Mouse (Mus musculus) intestine, embryonic 15.5 days (tissue): ENCODE measurements at regions not wholly inside any gene's neighbourhood (a gene's known extent, or its start where the extent isn't known, plus 50 kb on each side); places are given as distances from the start of the nearest gene placed in this dataset.
"Not testable (repeated sequence)": the region's sequence is repeated elsewhere in the genome, so short reads cannot be mapped to it uniquely, and the experiment has no call there.

Source experiments
- ATAC-seq: fragments of 200-750 bp; cut with Nextera tagmentation; 2 replicates; pipeline ENCODE4 v1.8.0; 2017; ENCODE audit warnings: moderate TSS enrichment, moderate library complexity
- H3K27ac ChIP-seq: fragments of 300-500 bp; sonication (generic); 2 replicates; pipeline ENCODE4 v1.5.1; 2015; ENCODE audit warnings: mild to moderate bottlenecking, inconsistent platforms
- H3K27me3 ChIP-seq: fragments of 300-500 bp; sonication (generic); replicated peaks from 2 replicates; pipeline ENCODE4 v1.6.1; 2015; ENCODE audit warnings: inconsistent platforms
- H3K36me3 ChIP-seq: fragments of 300-500 bp; sonication (generic); 2 replicates; pipeline ENCODE4 v1.6.1; 2015; ENCODE audit warnings: inconsistent platforms
- H3K4me1 ChIP-seq: fragments of 300-500 bp; sonication (generic); replicated peaks from 2 replicates; pipeline ENCODE4 v1.6.1; 2015; ENCODE audit warnings: inconsistent platforms
- H3K4me2 ChIP-seq: fragments of 300-500 bp; sonication (generic); replicated peaks from 2 replicates; pipeline ENCODE4 v1.6.1; 2015; ENCODE audit warnings: mild to moderate bottlenecking, inconsistent platforms
- H3K4me3 ChIP-seq: fragments of 300-500 bp; sonication (generic); replicated peaks from 2 replicates; pipeline ENCODE4 v1.5.1; 2015; ENCODE audit warnings: inconsistent platforms
- H3K9ac ChIP-seq: fragments of 300-500 bp; sonication (generic); 2 replicates; pipeline ENCODE4 v1.6.1; 2015; ENCODE audit warnings: inconsistent platforms
- H3K9me3 ChIP-seq: fragments of 300-500 bp; sonication (generic); 2 replicates; pipeline ENCODE4 v1.6.1; 2016; ENCODE audit warnings: inconsistent platforms
- WGBS: fragments of 180-500 bp; shearing (Covaris S2); methylation state at CpG from one replicate; pipeline ENCODE4 v1.1.7; 2015; 5-methylcytosine and 5-hydroxymethylcytosine counted together

GRCm38 (mm10) chr10:117564118-117565040, 64.9 kb upstream of the Cpm start:
- WGBS = 43% methylated on average over 12 of the region's 12 CpGs
- no peak overlapping the region for H3K9ac ChIP-seq
- no peak overlapping the region for H3K4me2 ChIP-seq
- no peak overlapping the region for H3K27ac ChIP-seq
- H3K4me1 ChIP-seq = 0 out of 2 replicates have a peak, but pooled peaks cover 3% of the 10 kb centered on the region
- no peaks in the 10 kb centered on the region for H3K9me3 ChIP-seq
- no peaks in the 10 kb centered on the region for H3K27me3 ChIP-seq
- ATAC-seq = no peak
- H3K36me3 ChIP-seq = no peaks in the 10 kb centered on the region
- no peak overlapping the region for H3K4me3 ChIP-seq

- Histone ChIP-seq H3K4me3 (no peak overlapping the region), H3K9ac (no peak overlapping the region)
- WGBS = 54% methylated on average over 8 of the region's 8 CpGs
Observed at GRCm38 (mm10) chr10:117563429-117564117, 65.7 kb upstream of the Cpm start.

GRCm38 (mm10) chr10:117562850-117563248, 66.5 kb upstream of the Cpm start:
- H3K4me2 ChIP-seq, H3K4me3 ChIP-seq, H3K9ac ChIP-seq, H3K27ac ChIP-seq, H3K27me3 ChIP-seq, H3K9me3 ChIP-seq, H3K36me3 ChIP-seq, H3K4me1 ChIP-seq: not testable (repeated sequence)
- ATAC-seq = 0 out of 2 replicates have a peak, but pooled peaks have one; percentile 7
- WGBS = 74% methylated on average over 3 of the region's 3 CpGs

More at GRCm38 (mm10) chr10:117563429-117564117, 65.7 kb upstream of the Cpm start:
- no peaks in the 10 kb centered on the region for H3K36me3 ChIP-seq
- no peak overlapping the region for H3K27ac ChIP-seq
- no peak for ATAC-seq
- H3K27me3 ChIP-seq = no peaks in the 10 kb centered on the region
- no peaks in the 10 kb centered on the region for H3K9me3 ChIP-seq
- no peak overlapping the region for H3K4me2 ChIP-seq
- H3K4me1 ChIP-seq = 0 out of 2 replicates have a peak, but pooled peaks cover 3% of the 10 kb centered on the region

GRCm38 (mm10) chr10:117561909-117562849, 67.1 kb upstream of the Cpm start:
- peak; percentile 24; the same call in 1 of the 2 replicates for ATAC-seq
- H3K27ac ChIP-seq = no peak overlapping the region
- 80% methylated on average over 13 of the region's 13 CpGs for WGBS

GRCm38 (mm10) chr10:117561279-117561820, 68.0 kb upstream of the Cpm start:
- Histone ChIP-seq H3K9me3 (no peaks in the 10 kb centered on the region), H3K4me2 (no peak overlapping the region), H3K4me3 (no peak overlapping the region), H3K9ac (no peak overlapping the region), H3K27ac (no peak overlapping the region), H3K27me3 (no peaks in the 10 kb centered on the region), H3K36me3 (no peaks in the 10 kb centered on the region), H3K4me1 (0 out of 2 replicates have a peak, but pooled peaks cover 3% of the 10 kb centered on the region)
- 80% methylated on average over 5 of the region's 5 CpGs for WGBS
- ATAC-seq = no peak

More at GRCm38 (mm10) chr10:117561909-117562849, 67.1 kb upstream of the Cpm start:
- Histone ChIP-seq H3K9ac (no peak overlapping the region), H3K4me2 (no peak overlapping the region), H3K9me3 (no peaks in the 10 kb centered on the region), H3K36me3 (no peaks in the 10 kb centered on the region), H3K4me3 (no peak overlapping the region), H3K27me3 (no peaks in the 10 kb centered on the region), H3K4me1 (0 out of 2 replicates have a peak, but pooled peaks cover 3% of the 10 kb centered on the region)

- WGBS = 53% methylated on average over 9 of the region's 9 CpGs
- H3K9ac ChIP-seq = no peak overlapping the region
- no peak for ATAC-seq
- no peaks in the 10 kb centered on the region for H3K27me3 ChIP-seq
- H3K4me3 ChIP-seq = no peak overlapping the region
- H3K36me3 ChIP-seq = no peaks in the 10 kb centered on the region
- no peak overlapping the region for H3K4me2 ChIP-seq
- 0 out of 2 replicates have a peak, but pooled peaks cover 3% of the 10 kb centered on the region for H3K4me1 ChIP-seq
- H3K9me3 ChIP-seq = no peaks in the 10 kb centered on the region
- H3K27ac ChIP-seq = no peak overlapping the region
Observed at GRCm38 (mm10) chr10:117560396-117561278, 68.7 kb upstream of the Cpm start.

GRCm38 (mm10) chr10:117559615-117560395, 69.5 kb upstream of the Cpm start:
- no peak overlapping the region for H3K27ac ChIP-seq
- H3K4me2 ChIP-seq = no peak overlapping the region
- WGBS = 49% methylated on average over 17 of the region's 17 CpGs
- H3K4me3 ChIP-seq = no peak overlapping the region
- H3K27me3 ChIP-seq = no peaks in the 10 kb centered on the region
- H3K9me3 ChIP-seq = no peaks in the 10 kb centered on the region
- no peaks in the 10 kb centered on the region for H3K36me3 ChIP-seq
- ATAC-seq = no peak
- H3K4me1 ChIP-seq = 0 out of 2 replicates have a peak, but pooled peaks cover 3% of the 10 kb centered on the region
- no peak overlapping the region for H3K9ac ChIP-seq

GRCm38 (mm10) chr10:117558891-117559614, 70.2 kb upstream of the Cpm start:
- Histone ChIP-seq H3K4me1 (0 out of 2 replicates have a peak, but pooled peaks cover 3% of the 10 kb centered on the region), H3K27ac (no peak overlapping the region), H3K9me3 (no peaks in the 10 kb centered on the region), H3K9ac (no peak overlapping the region), H3K4me3 (no peak overlapping the region), H3K27me3 (no peaks in the 10 kb centered on the region), H3K4me2 (no peak overlapping the region), H3K36me3 (no peaks in the 10 kb centered on the region)
- 82% methylated on average over 24 of the region's 24 CpGs for WGBS
- no peak for ATAC-seq

GRCm38 (mm10) chr10:117558292-117558800, 71.0 kb upstream of the Cpm start:
- Histone ChIP-seq H3K27ac (no peak overlapping the region), H3K9me3 (no peaks in the 10 kb centered on the region), H3K4me2 (no peak overlapping the region), H3K4me3 (no peak overlapping the region), H3K36me3 (no peaks in the 10 kb centered on the region), H3K27me3 (no peaks in the 10 kb centered on the region), H3K9ac (no peak overlapping the region), H3K4me1 (0 out of 2 replicates have a peak, but pooled peaks cover 3% of the 10 kb centered on the region)
- 86% methylated on average over 5 of the region's 5 CpGs for WGBS
- no peak for ATAC-seq

GRCm38 (mm10) chr10:117557666-117558065, 71.6 kb upstream of the Cpm start:
- WGBS = 94% methylated on average over 1 of the region's 1 CpGs
- ATAC-seq = no peak
- H3K27ac ChIP-seq = no peak overlapping the region
- no peaks in the 10 kb centered on the region for H3K27me3 ChIP-seq
- H3K4me1 ChIP-seq = 0 out of 2 replicates have a peak, but pooled peaks cover 3% of the 10 kb centered on the region
- H3K9me3 ChIP-seq = no peaks in the 10 kb centered on the region
- no peak overlapping the region for H3K4me3 ChIP-seq
- H3K36me3 ChIP-seq = no peaks in the 10 kb centered on the region
- no peak overlapping the region for H3K4me2 ChIP-seq
- H3K9ac ChIP-seq = no peak overlapping the region
